Mouse (Mus musculus) left cerebral cortex, postnatal 25 days (tissue): ENCODE measurements around the gene Art1. TPM values are rescaled to one million over a fixed set of nuclear protein-coding genes. Genes with fewer than 3 reads are reported as not detected.
A peak's percentile ranks its signal among the peaks of the same experiment; 100 is the strongest.

ENCODE experiments used
- DNase-seq, 2 experiments: peaks; one replicate each; pipeline ENCODE4 v3.0.0; 2022; ENCODE audit warnings: low spot score in 2 of 2, mixed read lengths in 1 of 2
- intact Hi-C: fragments of 180-260 bp; cut with DNase I; formaldehyde crosslinking; loops from one replicate; pipeline ENCODE4 v1.15.1; 2025
- total RNA-seq, 2 experiments: library from RNA; stranded (reverse); gene quantifications; 2 replicates each; pipeline ENCODE4 v1.2.3; 2021

Gene Art1
- total RNA-seq = not detected

GRCm38 (mm10) chr7:102101487-102101886 lies at the start of gene Art1:
Gene Art1 (plus strand): TSS chr7:102101743.
- intact Hi-C loops = no loop called here

DNA sequence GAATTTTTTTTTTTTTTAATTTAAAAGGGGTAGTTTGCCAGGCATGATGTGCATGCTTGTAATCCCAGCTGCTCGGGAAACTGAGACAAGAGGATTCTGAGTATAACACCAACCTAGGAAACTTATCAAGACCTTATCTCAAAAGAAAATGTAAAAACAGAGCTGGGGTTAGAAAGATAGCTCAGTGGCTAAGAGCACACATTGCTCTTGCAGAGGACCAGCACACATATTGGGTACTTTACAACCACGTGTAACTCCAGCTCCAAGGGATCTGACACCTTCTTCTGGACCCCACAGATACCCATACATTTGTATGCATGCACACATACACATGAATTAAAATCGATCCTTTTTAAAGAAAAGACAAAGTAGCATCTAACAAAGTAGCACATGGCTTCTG lies 40.2 kb upstream of the Art1 start:
- intact Hi-C loops = no loop called here
- no peak for DNase-seq

More at GRCm38 (mm10) chr7:102101487-102101886, at the start of gene Art1:
- DNase-seq = no peak

GRCm38 (mm10) chr7:102062203-102062602 lies 39.3 kb upstream of the Art1 start:
- no peak for DNase-seq
- intact Hi-C loops = no loop called here

GRCm38 (mm10) chr7:102063891-102064290 lies 37.7 kb upstream of the Art1 start:
- intact Hi-C loops = no loop called here
- no peak for DNase-seq

DNA sequence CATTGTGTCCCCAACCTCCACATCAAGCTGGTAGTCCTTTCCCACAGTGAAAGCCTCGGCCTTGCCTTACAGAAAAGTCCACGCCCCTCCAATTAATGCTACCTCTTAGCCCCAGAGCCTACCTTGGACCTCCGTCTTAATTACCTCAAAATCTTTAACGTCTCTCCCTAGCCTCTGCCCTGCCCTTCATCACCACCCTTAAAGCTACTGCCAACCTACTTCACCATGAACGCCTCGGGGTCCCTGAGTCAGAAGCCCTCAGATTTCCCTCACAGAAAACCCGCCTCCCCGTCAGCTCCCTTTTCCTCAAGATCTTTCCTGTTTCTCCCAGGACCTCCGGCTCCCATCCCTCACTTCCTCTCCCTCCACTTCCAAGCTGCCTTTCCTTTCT lies 36.9 kb upstream of the Art1 start:
- no peak for DNase-seq
- intact Hi-C loops = loop anchor here (5.0 kb wide), 1 partner anchor 132 kb away; the partner anchor contains the start of genes Lrrc51 and Numa1

- peak; percentile 94 to 97 for DNase-seq
- intact Hi-C loops = loop anchor here (5.0 kb wide), 1 partner anchor 133 kb away; the partner anchor contains the start of genes Lrrc51 and Numa1
These were observed 36.3 kb upstream of the Art1 start, which contains the start of the genes Rnf121, Xndc1 and Xntrpc for GRCm38 (mm10) chr7:102065046-102065891. Gene Rnf121 (minus strand): TSS chr7:102065469. Gene Xndc1 (plus strand): TSS chr7:102065511. Gene Xntrpc (plus strand): TSS chr7:102065713.

GRCm38 (mm10) chr7:102066363-102066762 lies 35.2 kb upstream of the Art1 start:
- DNase-seq = no peak
- intact Hi-C loops = loop anchor here (5.0 kb wide), 1 partner anchor 134 kb away; the partner anchor contains the start of genes Lrrc51 and Numa1

DNA sequence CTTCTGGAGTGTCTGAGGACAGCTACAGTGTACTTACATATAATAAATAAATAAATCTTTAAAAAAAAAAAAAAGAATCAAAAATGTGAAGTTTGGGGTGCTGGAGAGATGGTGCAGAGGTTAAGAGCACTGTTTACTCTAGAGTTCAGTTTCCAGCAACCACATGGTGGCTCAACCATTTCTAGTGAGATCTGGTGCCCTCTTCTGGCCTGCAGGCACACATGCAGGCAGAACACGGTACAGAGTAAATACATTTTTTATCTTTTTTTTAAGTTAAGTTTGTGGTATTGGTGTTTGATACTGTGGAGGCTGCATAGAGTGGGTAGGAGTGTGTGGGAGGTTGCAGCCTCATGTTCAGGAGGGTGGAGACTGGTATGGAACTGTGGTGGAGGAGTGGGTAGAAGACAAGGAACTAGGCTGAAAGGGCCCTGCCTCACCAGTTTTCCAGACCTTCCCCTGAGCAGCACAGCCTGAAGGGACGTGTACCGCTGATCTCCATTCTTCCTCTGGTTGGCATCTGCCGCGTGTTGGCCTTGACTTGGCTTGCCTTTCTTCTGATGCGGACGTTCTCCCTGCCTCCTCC lies 24.7 kb upstream of the Art1 start:
- no peak for DNase-seq
- intact Hi-C loops = loop anchor here (1.0 to 5.0 kb wide), 3 partner anchors 78 to 425 kb away; no protein-coding TSS in a partner anchor

- intact Hi-C loops = loop anchor here (5.0 kb wide), 2 partner anchors 161 to 426 kb away; no protein-coding TSS in a partner anchor
- peak; percentile 32 to 50 for DNase-seq
These were observed 23.0 kb upstream of the Art1 start for GRCm38 (mm10) chr7:102078517-102078916.

- no peak for DNase-seq
- intact Hi-C loops = no loop called here
These were observed 21.2 kb upstream of the Art1 start for GRCm38 (mm10) chr7:102080311-102080710.

GRCm38 (mm10) chr7:102081784-102082183 lies 19.8 kb upstream of the Art1 start:
- intact Hi-C loops = no loop called here
- no peak for DNase-seq

- DNase-seq = no peak
- intact Hi-C loops = no loop called here
These were observed 18.7 kb upstream of the Art1 start, which contains the start of gene Trpc2 for GRCm38 (mm10) chr7:102082816-102083215. Gene Trpc2 (plus strand): TSS chr7:102083116.

DNA sequence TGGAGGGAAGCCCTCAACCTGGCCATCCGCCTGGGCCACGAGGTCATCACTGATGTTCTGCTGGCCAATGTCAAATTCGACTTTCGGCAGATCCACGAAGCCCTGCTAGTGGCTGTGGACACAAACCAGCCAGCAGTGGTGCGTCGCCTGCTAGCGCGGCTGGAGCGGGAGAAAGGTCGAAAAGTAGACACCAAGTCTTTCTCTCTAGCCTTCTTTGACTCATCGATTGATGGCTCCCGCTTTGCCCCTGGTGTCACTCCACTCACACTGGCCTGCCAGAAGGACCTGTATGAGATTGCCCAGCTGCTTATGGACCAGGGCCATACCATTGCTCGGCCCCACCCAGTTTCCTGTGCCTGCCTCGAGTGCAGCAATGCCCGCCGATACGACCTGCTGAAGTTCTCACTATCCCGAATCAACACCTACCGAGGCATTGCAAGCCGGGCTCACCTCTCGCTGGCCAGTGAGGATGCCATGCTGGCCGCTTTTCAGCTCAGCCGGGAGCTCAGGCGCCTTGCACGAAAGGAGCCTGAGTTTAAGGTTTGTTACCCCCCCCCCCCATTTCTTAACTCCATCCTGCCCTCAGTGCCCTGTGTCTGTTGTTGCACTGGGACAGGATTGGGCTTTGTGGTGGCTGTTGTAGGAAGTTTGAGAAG lies 17.4 kb upstream of the Art1 start:
- DNase-seq = no peak
- intact Hi-C loops = no loop called here

- intact Hi-C loops = no loop called here
- peak in 1 of 2 experiments; percentile 43 for DNase-seq
These were observed 14.2 kb upstream of the Art1 start for GRCm38 (mm10) chr7:102087336-102087735.

DNA sequence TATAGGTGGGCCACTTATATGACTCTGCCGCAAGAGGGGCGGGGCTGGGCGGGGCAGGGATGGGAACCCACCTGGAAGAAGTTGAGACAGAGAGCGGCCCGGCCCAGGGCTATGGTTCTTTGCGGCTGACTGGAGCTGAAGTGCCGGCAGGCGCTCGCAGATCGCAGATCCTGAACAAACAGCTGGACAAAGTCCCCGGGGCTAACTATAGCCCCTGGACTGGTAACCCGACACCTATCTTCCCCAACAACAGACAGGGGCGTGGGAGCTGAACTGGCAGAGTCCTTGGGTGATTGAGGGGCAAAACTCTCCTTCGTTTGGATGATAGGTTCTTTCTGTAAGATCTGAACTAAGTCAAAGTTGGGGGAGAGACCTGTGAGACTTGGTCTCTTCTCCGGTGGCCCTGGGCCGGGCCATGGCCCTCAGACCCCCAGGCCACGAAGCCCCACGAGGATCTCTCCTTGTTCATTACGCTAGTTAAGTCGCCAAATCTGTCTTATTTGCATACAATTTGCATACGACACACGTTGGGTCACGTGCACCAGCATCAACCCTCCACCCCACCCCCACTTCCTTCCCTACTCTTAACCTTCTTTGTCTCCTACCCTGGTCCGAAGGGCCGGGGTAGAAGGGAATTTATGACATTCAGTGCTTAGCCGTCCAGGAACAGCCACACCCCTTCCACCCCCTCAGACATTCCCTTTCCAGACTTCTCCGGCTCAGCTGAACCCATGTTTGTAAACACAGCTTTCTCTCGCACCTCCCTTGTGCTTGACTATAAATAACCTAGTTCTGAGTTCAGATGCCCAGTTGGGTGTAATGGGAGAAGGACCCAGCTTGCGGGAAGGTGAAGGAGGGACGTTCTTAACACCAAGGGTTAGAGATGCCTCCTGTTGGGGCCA lies 1.5 kb upstream of the Art1 start:
- intact Hi-C loops = no loop called here
- DNase-seq = no peak

GRCm38 (mm10) chr7:102100868-102101267 lies 675 bp upstream of the Art1 start:
- no peak for DNase-seq
- intact Hi-C loops = no loop called here

DNA sequence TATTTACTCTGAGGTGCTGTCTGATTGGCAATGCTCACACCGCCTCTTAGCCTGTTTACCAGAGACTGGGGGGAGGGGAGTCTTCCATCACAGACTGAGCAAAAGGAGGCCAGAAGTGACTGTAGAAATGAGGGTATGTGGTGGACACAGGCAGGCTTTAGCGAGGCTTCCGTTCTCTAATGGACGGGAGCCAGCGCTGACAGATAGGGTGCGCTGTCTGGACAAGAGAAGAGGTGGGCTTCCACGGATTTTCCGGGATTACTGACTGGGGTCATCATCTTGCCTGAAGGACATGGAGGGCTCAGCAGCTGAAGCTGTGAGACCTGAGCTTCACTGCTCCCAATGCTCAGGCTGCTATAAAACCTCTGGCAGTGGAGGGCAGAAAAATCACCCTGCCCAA lies 698 bp downstream of the Art1 start:
- no peak for DNase-seq
- intact Hi-C loops = no loop called here

DNA sequence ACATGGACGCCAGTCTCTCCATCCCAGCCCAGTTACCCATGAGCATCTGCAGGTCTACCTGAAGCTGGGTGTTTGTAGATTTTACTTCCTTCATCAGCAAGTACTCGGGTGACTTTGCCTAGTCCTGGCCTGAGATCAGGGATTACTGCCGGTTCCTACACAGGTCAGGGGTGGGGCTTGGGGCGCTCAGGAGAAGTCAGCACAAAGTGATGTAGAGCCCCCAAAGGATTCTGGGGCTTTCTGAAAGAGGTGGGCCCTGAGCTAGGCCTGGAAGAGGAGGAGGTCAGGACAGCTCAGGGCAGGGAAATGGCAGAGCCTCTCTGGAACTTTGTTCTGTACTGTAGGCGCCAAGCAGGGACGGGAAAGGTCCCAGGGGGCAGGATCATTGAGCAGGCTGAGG lies 1.2 kb downstream of the Art1 start:
- intact Hi-C loops = no loop called here
- no peak for DNase-seq

- DNase-seq = no peak
These were observed 2.0 kb downstream of the Art1 start for GRCm38 (mm10) chr7:102103555-102103954.

More at GRCm38 (mm10) chr7:102103555-102103954, 2.0 kb downstream of the Art1 start:
- intact Hi-C loops = no loop called here
